Mouse (Mus musculus) kidney, embryonic 14.5 days (tissue): ENCODE results near the gene Kcnk2. TPM values are rescaled to one million over a fixed set of nuclear protein-coding genes. Genes with fewer than 3 reads are reported as not detected.

ENCODE experiments used
- microRNA-seq: library from miRNA; unstranded; fragments of <30 nt; microRNA quantifications from one replicate; pipeline ENCODE4, GENCODE M21; 2016
- polyA plus RNA-seq: library from polyadenylated mRNA; unstranded; fragments of >200 nt; fragmentation: Nextera tagmentation; extraction: Ambion mirVana; gene quantifications from 2 replicates; pipeline ENCODE4 v1.2.1, GENCODE M21; 2014

Gene Kcnk2
- polyA plus RNA-seq, 1 experiment from 2014 or later = 2.2 TPM

Small RNAs within 50 kb of the gene (microRNA-seq; reads per million reads assigned to microRNA genes)
- gene Gm24092 = not detected
